Mouse (Mus musculus) heart, embryonic 13.5 days (tissue): ENCODE data around the gene Lrmp. TPM values are rescaled to one million over a fixed set of nuclear protein-coding genes. Genes with fewer than 3 reads are reported as not detected.
A peak's percentile ranks its signal among the peaks of the same experiment; 100 is the strongest.
"Not testable (repeated sequence)": the region's sequence is repeated elsewhere in the genome, so short reads cannot be mapped to it uniquely, and the experiment has no call there.

ENCODE experiments used
- ATAC-seq: fragments of 200-750 bp; cut with Nextera tagmentation; 2 replicates; pipeline ENCODE4 v1.8.0; 2017; ENCODE audit warnings: moderate TSS enrichment; ENCODE audit not compliant: insufficient number of reproducible peaks, low FRiP score, low TSS enrichment; ENCODE audit errors: extremely low read depth
- H3K27ac ChIP-seq: fragments of 300-500 bp; sonication (generic); replicated peaks from 2 replicates; pipeline ENCODE4 v1.5.1; 2015; ENCODE audit warnings: moderate library complexity, mild to moderate bottlenecking, inconsistent platforms
- H3K27me3 ChIP-seq: fragments of 300-500 bp; sonication (generic); replicated peaks from 2 replicates; pipeline ENCODE4 v1.6.1; 2015; ENCODE audit warnings: mild to moderate bottlenecking, inconsistent platforms
- H3K36me3 ChIP-seq: fragments of 300-500 bp; sonication (generic); 2 replicates; pipeline ENCODE4 v1.6.1; 2015; ENCODE audit warnings: mild to moderate bottlenecking, inconsistent platforms
- H3K4me1 ChIP-seq: fragments of 300-500 bp; sonication (generic); 2 replicates; pipeline ENCODE4 v1.6.1; 2015; ENCODE audit warnings: inconsistent platforms
- H3K4me2 ChIP-seq: fragments of 300-500 bp; sonication (generic); 2 replicates; pipeline ENCODE4 v1.6.1; 2015; ENCODE audit warnings: inconsistent platforms, mild to moderate bottlenecking, moderate library complexity
- H3K4me3 ChIP-seq: fragments of 300-500 bp; sonication (generic); 2 replicates; pipeline ENCODE4 v1.5.1; 2015; ENCODE audit warnings: moderate library complexity, mild to moderate bottlenecking, inconsistent platforms
- H3K9ac ChIP-seq: fragments of 300-500 bp; sonication (generic); 2 replicates; pipeline ENCODE4 v1.6.1; 2015; ENCODE audit warnings: inconsistent platforms, mild to moderate bottlenecking, moderate library complexity
- H3K9me3 ChIP-seq: fragments of 300-500 bp; sonication (generic); 2 replicates; pipeline ENCODE4 v1.6.1; 2016; ENCODE audit warnings: inconsistent platforms
- WGBS: fragments of 180-500 bp; shearing (Covaris S2); methylation state at CpG from one replicate; pipeline ENCODE4 v1.1.7; 2015; ENCODE audit warnings: mixed read lengths; 5-methylcytosine and 5-hydroxymethylcytosine counted together
- polyA plus RNA-seq: library from polyadenylated mRNA; unstranded; fragments of >200 nt; fragmentation: Nextera tagmentation; extraction: Ambion mirVana; gene quantifications from 2 replicates; pipeline ENCODE4 v1.2.1, GENCODE M21; 2015

The Lrmp gene
- polyA plus RNA-seq, 1 experiment from 2014 or later, result 2.2 TPM

DNA sequence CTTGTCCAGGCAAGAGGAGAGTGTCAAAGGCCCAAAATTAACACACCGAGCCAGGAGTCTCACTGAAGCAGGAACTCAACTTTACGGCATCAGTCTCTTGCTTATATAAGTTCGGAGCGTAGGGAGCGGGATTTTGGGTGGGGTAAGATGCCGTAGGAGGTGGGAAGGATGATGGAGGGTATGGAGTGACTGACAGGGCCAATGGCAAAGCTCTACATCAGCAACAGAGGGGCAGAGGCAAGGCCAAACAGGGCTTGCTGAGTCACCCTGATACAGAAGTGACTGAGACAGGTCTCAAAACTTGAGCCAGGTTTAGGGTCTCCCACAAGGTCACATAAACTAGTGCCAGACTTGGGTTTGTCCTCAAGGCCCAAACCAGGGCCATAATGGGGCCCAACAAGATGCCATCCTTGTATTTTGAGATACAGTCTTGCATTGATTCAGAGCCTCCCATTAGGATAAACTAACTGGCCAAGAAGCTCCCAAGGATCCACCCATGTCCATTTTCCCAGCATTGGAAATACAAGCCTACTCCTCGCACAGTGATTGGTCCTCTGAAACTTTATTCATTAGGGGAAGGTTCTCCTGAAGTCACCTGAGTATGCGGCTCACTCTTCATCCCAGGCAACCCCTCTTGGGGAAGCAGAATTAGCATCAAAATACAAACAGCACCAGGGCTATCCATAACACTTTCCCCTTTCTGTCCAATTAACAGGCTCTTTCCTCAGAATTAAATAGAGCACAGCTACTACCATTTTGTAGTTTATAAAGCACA is 30.9 kb upstream of the Lrmp start:
- H3K4me2 ChIP-seq, result no peak overlapping the region
- H3K27me3 ChIP-seq, result no peaks in the 10 kb centered on the region
- no peaks in the 10 kb centered on the region for H3K9me3 ChIP-seq
- H3K4me3 ChIP-seq, result no peak overlapping the region
- peaks cover 4% of the 10 kb centered on the region; the same call in 1 of the 2 replicates for H3K4me1 ChIP-seq
- no peak overlapping the region for H3K27ac ChIP-seq
- ATAC-seq, result no peak; the same call in 1 of the 2 replicates
- WGBS, result 88% methylated on average over 8 of the region's 8 CpGs
- H3K36me3 ChIP-seq, result no peaks in the 10 kb centered on the region
- no peak overlapping the region for H3K9ac ChIP-seq

DNA sequence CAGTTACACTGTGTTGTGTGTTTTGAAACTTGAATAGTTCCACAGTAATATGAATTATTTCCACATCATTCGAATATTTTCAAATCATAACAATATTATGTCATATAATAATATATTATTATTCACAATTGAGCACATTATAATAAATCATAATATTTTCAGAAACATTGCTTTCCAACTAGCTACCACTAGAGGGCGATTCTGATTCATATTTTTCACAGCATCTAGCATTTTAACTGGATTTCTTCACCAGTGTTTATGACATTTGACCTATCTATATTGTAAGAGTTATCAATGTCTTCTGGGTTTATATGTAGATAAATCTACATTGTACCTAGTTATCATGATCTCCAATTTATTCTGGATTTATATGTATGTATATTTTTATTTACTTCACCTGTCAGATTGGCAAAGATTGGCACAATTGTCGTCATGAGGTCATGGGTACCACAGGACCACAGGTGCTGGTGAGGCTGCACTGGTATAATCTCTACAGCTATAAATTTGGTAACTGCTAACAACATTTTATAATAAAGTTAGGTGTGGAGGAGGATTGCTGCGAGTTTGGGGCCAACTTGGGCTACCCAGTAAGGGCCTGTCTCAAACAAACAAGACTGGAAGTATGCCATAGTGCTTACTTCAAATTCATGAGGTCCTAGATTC is 26.9 kb upstream of the Lrmp start:
- Histone ChIP-seq H3K9ac (no peak overlapping the region), H3K4me3 (no peak overlapping the region), H3K36me3 (no peaks in the 10 kb centered on the region), H3K9me3 (no peaks in the 10 kb centered on the region), H3K27ac (no peak overlapping the region), H3K27me3 (peaks cover 5% of the 10 kb centered on the region; the same call in 1 of the 2 replicates), H3K4me2 (no peak overlapping the region), H3K4me1 (peaks cover 5% of the 10 kb centered on the region; the same call in 1 of the 2 replicates)
- no peak for ATAC-seq
- WGBS, result 44% methylated on average over 4 of the region's 4 CpGs

DNA sequence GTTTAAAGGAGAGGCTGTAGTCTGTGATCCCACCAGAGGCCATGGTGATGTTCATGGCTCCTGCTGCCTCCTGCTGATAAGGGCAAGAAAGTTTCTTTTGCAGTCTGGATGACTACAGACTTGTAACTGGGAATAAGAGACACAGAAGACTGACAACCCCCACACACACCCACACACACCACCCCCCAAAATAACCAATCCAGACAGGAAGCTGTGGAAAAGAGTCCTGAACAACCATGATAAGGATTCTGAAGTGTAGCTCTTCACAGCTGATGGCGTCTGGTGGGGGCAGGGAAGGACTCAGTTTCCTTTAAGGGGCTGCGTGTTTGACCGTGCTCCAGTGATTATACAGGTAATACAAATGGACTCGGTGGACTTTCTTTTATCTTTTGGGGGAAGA is 26.1 kb upstream of the Lrmp start:
- no peak for ATAC-seq
- Histone ChIP-seq H3K4me2 (no peak overlapping the region), H3K4me1 (peaks cover 5% of the 10 kb centered on the region; the same call in 1 of the 2 replicates), H3K9ac (no peak overlapping the region; the same call in 1 of the 2 replicates), H3K27me3 (peaks cover 5% of the 10 kb centered on the region; the same call in 1 of the 2 replicates), H3K4me3 (no peak overlapping the region), H3K27ac (no peak overlapping the region), H3K9me3 (no peaks in the 10 kb centered on the region), H3K36me3 (no peaks in the 10 kb centered on the region)
- 28% methylated on average over 4 of the region's 4 CpGs for WGBS

DNA sequence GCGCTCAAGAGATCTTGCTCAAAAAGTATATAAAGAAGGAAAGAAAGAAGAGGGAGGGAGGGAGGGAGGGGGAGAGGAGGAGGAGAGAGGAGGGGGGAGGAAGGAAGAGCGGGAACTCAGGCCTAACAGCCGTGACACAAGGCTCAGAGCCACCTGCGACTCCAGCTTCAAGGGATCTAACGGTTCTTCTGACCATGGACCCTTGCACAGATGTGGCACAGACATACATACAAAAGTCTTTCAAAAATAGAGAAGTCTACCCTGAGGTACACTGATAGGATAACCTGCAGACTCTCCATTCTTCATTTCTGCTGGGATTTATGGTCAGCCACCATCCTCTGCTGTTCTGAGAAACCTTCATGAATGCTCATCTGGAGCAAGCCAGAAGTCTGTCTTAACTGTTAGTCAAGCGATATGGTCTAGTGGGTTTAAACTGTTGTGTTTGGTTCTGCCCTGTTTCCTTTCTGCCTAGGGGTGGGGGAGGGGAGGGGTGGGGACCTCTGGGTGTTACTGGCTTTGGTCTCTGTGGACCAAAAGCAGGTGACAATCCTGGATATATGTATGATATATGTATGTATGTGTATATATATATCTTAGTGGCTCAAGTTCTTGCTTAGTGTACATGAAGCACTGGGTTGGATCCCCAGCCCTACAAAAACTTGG is 25.1 kb upstream of the Lrmp start:
- no peak overlapping the region for H3K4me2 ChIP-seq
- H3K4me1 ChIP-seq, result peaks cover 5% of the 10 kb centered on the region; the same call in 1 of the 2 replicates
- no peak overlapping the region for H3K4me3 ChIP-seq
- ATAC-seq, result no peak
- H3K27me3 ChIP-seq, result peaks cover 5% of the 10 kb centered on the region; the same call in 1 of the 2 replicates
- H3K27ac ChIP-seq, result no peak overlapping the region
- H3K9ac ChIP-seq, result no peak overlapping the region
- WGBS, result 72% methylated on average over 6 of the region's 6 CpGs
- H3K9me3 ChIP-seq, result no peaks in the 10 kb centered on the region
- H3K36me3 ChIP-seq, result no peaks in the 10 kb centered on the region

DNA sequence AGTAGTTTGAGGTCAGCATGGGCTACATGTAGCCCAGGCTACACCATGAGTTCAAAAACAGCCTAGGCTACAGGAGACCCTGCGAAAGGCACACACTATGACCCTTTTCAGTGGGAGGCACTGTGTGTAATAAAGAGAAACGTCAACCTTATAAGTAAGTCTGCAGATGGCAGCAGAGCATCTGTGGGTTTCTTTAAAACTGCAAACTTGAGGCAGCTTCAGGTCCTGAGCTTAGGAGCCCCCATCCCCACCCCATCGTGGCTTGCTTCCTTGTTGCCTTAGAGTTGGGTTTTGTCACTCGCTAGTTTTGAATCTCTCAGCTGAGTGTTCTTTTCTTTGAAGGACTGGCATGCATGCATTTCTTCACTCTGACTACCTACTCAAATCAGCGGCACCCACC is 24.5 kb upstream of the Lrmp start:
- H3K27me3 ChIP-seq, result peaks cover 5% of the 10 kb centered on the region; the same call in 1 of the 2 replicates

DNA sequence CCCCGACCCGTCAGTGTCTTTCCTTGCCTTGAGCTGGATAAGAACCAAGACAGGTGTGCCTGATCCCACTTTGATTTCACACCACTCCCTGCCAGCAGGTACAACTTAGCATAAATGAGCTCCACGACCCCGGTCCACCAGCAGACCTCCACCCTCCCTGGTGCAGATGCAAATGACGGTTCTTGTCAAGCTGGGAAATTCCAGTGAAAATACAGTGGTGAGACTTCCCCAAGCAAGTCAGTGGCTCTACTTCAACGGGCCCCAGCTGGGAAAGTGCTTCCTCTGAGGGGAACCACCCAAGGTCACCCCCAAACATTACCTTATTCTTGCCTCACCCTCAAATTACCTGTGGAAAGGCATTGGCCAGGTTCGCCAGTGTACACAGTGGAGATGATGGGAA is 23.5 kb upstream of the Lrmp start:
- ATAC-seq, result no peak
- H3K9ac ChIP-seq, result no peak overlapping the region
- no peak overlapping the region for H3K27ac ChIP-seq
- no peak overlapping the region for H3K4me3 ChIP-seq
- H3K36me3 ChIP-seq, result no peaks in the 10 kb centered on the region
- H3K9me3 ChIP-seq, result no peaks in the 10 kb centered on the region
- no peak overlapping the region for H3K4me2 ChIP-seq
- 74% methylated on average over 7 of the region's 7 CpGs for WGBS
- peaks cover 5% of the 10 kb centered on the region; the same call in 1 of the 2 replicates for H3K27me3 ChIP-seq
- H3K4me1 ChIP-seq, result peaks cover 5% of the 10 kb centered on the region; the same call in 1 of the 2 replicates

More for the DNA sequence above, 24.5 kb upstream of the Lrmp start:
- Histone ChIP-seq H3K27ac (no peak overlapping the region), H3K4me2 (no peak overlapping the region), H3K9me3 (no peaks in the 10 kb centered on the region), H3K36me3 (no peaks in the 10 kb centered on the region), H3K4me1 (peaks cover 5% of the 10 kb centered on the region; the same call in 1 of the 2 replicates), H3K9ac (no peak overlapping the region), H3K4me3 (no peak overlapping the region)
- no peak for ATAC-seq
- 65% methylated on average over 5 of the region's 5 CpGs for WGBS

DNA sequence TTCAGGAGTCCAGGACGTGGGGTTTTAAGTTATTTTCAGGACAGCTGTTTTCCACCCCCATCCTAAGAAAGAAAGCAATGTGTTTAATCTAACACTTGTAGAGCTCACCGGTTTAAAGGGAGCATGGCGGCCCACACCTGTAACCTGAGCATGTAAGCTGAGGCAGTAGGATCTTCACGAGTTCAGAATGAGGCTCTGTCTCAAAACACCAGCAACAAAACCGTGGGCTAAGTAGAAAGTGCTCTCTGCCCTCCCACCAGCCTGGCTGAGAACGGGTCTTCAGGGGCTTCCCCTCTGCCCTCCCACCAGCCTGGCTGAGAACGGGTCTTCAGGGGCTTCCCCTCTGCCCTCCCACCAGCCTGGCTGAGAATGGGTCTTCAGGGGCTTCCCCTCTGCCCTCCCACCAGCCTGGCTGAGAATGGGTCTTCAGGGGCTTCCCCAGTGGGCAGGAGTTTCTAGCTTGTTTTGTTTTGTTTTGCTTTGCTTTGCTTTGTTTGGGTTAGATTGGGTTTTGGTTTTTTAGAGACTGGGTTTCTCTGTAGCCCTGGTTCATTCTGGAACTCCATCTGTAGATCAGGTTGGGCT is 22.3 kb upstream of the Lrmp start:
- 56% methylated on average over 7 of the region's 7 CpGs for whole genome bisulfite sequencing
- not testable (repeated sequence) for H3K27me3 ChIP-seq, H3K4me1 ChIP-seq, H3K36me3 ChIP-seq, H3K9me3 ChIP-seq, H3K9ac ChIP-seq, H3K27ac ChIP-seq, H3K4me3 ChIP-seq, ATAC-seq, H3K4me2 ChIP-seq

DNA sequence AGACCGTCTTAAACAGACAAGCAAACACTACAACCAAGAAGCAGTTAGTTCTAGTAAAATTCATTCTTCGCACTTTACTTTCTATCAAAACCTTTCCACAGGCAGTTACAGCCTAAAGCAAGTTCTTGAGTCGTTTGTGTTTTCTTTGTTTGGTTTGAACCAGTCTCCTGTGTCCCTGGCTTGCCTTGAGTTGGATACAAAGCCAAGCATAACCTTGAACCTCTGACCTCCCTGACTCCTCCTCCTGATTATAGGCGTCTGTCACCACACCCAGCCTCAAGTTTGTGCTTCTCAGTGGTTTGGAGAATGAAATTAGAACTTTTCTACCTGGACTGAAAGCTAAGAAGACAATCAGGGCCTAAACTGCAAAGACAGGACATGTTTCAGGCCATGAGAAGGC is 21.0 kb upstream of the Lrmp start:
- H3K27me3 ChIP-seq, result peaks cover 5% of the 10 kb centered on the region; the same call in 1 of the 2 replicates
- peaks cover 2% of the 10 kb centered on the region; the same call in 1 of the 2 replicates for H3K4me1 ChIP-seq
- no peak overlapping the region for H3K27ac ChIP-seq
- H3K9ac ChIP-seq, result no peak overlapping the region
- no peak overlapping the region for H3K4me3 ChIP-seq
- ATAC-seq, result no peak
- H3K4me2 ChIP-seq, result no peak overlapping the region
- no peaks in the 10 kb centered on the region for H3K36me3 ChIP-seq
- 75% methylated on average over 4 of the region's 4 CpGs for WGBS
- H3K9me3 ChIP-seq, result no peaks in the 10 kb centered on the region

DNA sequence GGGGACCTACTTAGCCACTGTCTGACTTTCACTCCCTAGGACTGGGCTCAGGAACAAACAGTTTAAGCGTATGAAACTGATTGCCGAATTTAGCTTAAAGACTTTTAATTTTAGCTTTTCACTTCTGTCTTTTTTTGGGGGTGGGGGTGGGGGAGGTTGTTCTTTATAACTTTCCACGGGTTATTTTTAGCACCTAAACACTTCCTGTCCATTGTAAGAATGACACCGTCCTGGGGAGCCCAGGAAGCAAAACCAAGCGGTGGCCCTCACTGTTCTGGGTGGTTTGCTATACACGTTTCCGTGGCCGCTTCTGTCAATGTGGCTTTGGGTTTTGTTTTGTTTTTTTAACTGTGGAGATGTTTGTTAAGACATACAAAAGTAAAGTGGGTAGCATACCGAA is 14.5 kb upstream of the Lrmp start:
- 35% methylated on average over 9 of the region's 9 CpGs for WGBS
- H3K4me1 ChIP-seq, result peaks cover 21% of the 10 kb centered on the region
- H3K4me2 ChIP-seq, result 0 out of 2 replicates have a peak overlapping the region, but pooled peaks have one; percentile 4
- H3K9me3 ChIP-seq, result no peaks in the 10 kb centered on the region
- no peak for ATAC-seq
- no peak overlapping the region for H3K9ac ChIP-seq
- no peak overlapping the region for H3K4me3 ChIP-seq
- H3K27ac ChIP-seq, result peak overlapping the region; percentile 42; the same call in 1 of the 2 replicates
- no peaks in the 10 kb centered on the region for H3K36me3 ChIP-seq
- no peaks in the 10 kb centered on the region for H3K27me3 ChIP-seq

DNA sequence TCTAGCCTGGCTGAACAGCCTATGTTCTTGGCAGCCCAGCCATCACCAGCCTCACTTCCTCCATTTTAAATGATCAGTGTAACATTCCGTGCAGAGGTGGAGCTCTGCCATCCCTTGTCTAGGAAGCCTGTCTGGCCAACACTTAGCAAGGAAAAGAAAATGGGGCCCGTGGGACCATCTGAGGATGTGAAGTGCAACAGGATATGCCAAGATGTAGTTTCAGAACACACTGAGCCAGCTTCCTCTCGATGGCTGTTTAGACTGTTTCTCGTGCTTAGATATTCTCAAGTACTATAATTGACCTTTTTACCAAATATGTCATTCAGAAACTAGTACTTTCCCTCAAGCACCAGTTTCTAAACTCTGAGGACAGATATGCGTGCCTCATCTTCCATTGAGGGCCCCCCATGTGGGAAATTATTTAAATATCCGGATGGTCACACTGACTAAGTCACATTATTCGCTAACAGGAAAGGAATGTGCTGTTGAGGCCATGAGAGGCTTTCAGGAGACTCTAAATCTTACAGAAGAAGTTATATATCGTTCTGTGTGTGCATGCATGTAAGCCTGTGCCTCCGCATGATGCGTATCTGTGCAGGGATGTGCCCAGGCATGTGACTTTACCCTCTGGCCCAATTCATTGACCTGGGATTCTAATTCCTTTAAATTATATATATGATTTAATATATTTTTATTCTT is 11.1 kb upstream of the Lrmp start:
- Histone ChIP-seq H3K4me2 (no peak overlapping the region), H3K36me3 (no peaks in the 10 kb centered on the region), H3K27me3 (no peaks in the 10 kb centered on the region), H3K4me1 (peaks cover 21% of the 10 kb centered on the region), H3K27ac (0 out of 2 replicates have a peak overlapping the region, but pooled peaks have one; percentile 24), H3K9ac (no peak overlapping the region), H3K9me3 (no peaks in the 10 kb centered on the region), H3K4me3 (no peak overlapping the region)
- no peak for ATAC-seq
- WGBS, result 73% methylated on average over 10 of the region's 10 CpGs
